Mouse (Mus musculus): ENCODE data around the gene Gm2115.

Gm2115 gene

DNA sequence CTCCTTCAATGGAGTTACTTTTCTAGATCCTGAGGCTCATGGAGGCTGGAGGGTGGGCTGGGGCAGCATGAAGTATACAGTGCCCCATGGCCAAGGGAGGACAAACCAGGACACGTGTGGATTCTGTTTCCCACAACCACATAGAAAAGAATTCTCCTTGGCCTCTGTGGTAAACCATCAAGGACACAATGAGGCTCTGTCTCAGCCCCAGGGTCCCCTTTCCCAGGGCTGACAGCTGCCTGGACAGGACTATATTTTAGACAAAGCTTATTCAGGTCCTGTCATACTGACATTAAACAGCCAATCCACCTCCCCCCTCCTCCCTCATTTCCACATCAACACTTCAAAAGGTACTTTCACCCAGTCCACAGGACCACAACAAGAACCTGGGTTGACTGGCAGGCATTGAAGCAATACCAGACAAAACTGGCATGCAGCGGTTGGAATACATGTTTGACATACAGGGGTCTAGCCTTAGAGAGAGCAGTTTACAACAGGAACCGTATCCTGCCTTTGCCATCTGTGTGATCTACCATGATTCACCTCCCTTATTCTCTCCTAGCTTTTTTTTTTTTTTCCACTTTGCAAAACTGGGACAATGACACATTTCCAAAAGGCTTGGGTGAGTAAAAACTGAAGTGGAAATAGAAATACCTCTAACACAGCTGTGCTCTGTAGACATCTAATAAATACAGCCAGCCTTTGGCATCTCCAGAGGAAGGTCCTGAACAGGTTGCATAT, 57.8 kb downstream of the Gm2115 start:
- no peak for DNase-seq (ENCODE audit: low spot score in 2 of 2)

DNA sequence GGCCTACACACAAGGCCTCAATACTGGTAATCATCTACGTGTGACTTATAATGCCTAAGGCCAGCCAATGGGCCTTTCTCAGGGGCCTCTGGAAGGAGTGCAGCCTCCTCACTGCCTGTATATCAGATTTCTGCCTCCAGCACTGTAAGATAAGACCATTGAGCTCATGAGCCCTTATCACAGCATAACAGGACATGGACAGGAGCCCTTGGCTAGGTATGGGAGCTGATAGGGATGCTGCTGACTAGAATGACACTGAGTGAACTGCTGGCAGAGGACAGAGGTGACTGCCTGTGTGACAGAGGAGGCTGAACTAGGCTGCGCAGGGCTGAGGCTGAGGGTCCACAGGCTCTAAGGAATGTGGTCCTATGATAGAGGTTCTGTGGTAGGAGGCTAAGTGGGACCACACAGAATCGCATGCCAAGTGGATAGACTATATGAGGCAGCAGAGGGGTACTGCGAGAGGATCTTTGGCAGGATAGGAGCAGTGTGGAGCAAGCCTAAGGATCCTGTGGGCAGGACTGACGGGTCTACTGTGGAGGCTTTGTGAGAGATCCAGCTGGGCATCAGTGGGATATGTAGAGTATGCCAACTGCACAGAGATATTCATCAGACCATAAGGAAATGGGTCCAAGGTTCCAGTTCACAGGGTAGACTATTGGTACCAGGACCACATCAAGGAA, 58.5 kb downstream of the Gm2115 start:
- no peak for DNase-seq (ENCODE audit: low spot score in 2 of 2)

DNA sequence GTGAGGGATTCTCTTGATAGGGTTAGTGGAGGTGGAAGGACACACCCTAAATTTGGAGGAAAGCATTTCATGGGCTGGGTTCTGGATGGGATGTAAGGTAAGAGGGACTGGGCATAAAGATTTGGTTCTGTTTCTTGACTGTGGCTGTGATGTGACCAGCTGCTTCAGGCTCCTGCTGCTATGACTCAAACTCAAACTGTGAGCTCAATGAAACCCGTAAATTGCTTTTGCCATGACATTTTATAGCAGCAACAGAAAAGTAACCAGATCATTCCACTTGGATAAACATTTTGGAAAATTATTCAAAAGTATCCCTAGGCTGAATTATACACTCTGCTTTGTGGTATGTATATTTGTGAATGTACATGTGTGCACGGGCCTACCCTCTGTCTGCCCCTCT, 61.9 kb downstream of the Gm2115 start:
- DNase-seq (ENCODE audit: low spot score in 2 of 2): no peak

GRCm38 (mm10) chr7:84591347-84591746, 62.6 kb downstream of the Gm2115 start:
- no peak for DNase-seq (ENCODE audit: low spot score in 2 of 2)

DNA sequence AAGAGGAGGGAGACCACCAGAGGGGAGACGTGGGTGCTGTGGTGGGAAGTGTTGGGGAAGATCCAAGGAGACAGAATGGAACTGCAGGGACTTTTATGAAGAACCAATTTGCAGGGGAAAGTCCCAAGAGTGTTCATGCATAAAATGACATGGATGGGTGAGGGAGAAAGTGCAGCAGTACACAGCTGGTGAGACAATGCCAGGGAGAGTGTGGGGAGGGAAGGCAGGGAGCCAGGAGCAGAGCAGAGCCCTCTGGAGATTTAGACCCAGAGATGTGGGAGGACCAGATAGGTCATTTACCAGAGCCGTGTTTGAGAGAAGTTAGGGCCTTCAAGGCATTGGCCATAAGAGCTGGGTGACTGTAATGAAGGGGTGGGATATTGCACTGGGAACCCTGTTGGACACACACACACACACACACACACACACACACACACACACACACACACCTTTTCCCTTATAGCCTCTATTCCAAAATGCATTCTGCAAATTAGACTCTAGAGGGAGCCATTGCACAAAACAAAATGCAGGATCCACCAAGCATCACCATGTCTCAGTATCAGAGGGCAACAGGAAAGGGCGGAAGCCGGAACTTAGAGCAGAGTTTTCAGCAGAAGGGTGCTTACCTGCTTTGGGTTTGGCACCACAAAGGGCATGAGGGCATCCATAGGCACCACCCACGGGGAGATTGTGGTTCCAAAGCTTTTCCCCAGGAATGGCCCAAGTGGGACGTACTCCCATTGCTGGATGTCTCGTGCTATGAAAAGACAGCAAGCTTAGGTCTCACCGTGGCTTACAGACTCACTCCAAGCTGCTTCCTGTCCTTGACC, 65.5 kb downstream of the Gm2115 start:
- DNase-seq (ENCODE audit: low spot score in 2 of 2): peak in 1 of 2 experiments; percentile 55

DNA sequence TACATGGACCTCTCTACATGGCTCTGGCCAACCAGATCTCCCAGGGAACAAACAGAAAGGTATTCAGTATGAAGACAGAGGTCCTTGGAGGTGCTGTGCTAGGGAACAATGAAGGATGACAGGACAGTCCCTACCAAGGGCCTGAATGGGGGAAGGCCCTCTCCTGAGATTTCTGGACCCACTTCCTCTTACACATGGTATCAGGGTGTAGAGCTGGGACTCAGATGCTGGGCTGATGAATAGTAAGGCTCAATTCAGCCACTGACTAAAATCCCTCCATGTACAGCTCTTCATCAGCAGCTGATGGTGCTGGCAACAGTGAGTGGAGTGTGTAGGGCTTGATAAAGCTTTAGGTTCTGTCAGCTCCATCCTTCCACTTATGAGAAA, 66.2 kb downstream of the Gm2115 start:
- DNase-seq (ENCODE audit: low spot score in 2 of 2): no peak

DNA sequence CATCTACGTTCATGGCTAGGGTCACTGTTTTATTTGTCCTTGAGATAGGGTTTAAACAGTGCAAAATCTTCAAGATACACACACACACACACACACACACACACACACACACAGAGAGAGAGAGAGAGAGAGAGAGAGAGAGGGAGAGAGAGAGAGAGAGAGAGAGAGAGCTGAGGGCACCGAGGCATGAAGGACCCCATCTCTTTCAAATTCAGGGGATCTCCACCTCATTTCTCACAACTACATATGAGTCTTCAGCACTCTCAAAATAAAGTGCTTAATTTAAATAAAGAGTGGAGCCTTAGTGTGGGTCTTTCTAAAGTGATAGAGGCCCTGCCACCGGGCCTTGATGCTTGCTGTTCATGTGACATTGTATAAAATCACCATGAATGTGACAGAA, 67.2 kb downstream of the Gm2115 start:
- DNase-seq (ENCODE audit: low spot score in 2 of 2): no peak

GRCm38 (mm10) chr7:84596633-84597032, 67.9 kb downstream of the Gm2115 start:
- DNase-seq (ENCODE audit: low spot score in 2 of 2): no peak

DNA sequence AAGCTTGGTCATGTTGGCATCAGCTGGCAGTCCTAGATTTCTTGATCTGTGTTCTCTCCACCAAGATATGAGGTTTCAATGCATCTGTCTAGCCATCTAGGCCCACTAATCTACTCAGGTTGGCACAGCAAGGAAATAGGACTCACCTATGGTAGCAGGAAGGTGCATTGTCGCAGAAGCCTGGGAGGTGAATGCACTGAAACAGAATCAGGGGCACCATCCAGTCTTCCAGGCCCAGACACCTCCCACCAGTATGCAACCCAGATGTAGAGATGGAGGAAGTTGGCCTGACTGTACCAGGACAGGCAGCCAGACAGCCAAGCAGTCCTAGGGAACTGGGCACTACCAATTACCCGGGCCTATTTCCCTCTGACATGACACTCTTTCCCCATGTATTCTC, 71.9 kb downstream of the Gm2115 start:
- DNase-seq (ENCODE audit: low spot score in 2 of 2): no peak

DNA sequence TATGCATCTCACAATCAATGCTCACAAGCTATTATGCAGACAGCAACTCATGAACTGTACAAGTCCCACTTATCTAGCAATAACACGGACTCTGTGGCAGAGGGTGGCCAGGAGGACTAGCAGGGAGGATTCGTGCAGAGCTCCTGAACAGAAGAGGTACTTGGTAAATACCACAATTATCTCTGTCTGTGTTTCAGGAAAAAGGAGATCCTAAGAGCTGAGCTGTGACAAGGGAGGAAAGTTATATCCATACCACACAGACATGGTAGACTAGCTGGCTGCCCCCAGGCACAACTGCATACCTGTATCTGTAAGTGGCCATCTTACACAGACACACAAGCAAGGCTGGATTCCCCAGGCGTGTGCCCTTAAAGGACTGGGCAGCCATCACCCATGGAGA, 72.6 kb downstream of the Gm2115 start:
- no peak for DNase-seq (ENCODE audit: low spot score in 2 of 2)

DNA sequence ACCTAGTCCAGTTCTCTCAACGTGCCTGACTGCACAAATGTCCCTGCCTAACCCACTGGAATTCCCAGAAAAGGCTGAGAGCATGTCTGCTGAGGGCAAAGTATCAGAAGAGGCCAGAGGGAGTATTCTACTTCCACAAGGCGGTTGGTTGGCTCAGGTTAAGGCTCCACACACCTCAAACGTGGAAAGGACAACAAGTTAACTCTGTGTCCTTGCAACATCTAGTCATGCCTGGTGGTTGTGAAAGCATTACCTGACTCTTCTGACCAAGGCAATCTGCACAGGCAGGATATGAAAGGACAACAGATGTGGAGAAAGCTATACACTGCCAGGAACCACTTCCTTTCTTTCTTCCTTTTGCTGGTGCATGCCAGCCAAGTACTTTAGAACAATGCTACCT, 75.7 kb downstream of the Gm2115 start:
- DNase-seq (ENCODE audit: low spot score in 2 of 2): no peak

DNA sequence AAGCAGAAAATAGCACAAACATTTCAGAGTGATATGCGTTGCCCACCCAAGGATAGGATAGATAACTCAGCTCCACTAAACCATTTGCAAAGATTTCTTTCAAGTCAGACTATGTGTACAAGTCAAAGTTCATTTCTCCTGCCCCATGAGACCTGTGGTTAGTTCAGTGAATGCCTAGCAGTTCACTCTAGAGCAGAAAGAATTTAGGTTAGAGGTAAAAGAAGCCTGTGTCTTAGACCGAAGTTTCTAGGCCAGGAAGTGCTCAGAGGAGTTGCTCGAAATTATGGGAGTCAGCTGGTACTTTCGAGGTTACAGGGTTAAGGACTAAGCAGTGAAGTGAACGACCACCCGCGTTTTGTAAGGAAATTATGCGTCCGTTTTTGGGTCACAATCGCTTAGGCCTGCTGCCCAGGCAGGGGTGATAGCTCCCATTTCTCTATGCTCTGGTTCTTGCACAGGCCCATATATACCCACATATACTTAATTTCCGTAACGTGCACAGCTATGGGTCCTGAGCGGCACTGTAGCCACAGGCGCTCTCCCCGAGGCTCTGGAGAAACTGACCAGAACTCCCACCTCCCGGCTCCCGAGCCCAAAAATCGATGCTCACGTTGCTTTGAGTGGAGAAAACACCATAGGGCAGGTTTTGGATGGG, 76.4 kb downstream of the Gm2115 start:
- DNase-seq (ENCODE audit: low spot score in 2 of 2): peak in 1 of 2 experiments; percentile 16

DNA sequence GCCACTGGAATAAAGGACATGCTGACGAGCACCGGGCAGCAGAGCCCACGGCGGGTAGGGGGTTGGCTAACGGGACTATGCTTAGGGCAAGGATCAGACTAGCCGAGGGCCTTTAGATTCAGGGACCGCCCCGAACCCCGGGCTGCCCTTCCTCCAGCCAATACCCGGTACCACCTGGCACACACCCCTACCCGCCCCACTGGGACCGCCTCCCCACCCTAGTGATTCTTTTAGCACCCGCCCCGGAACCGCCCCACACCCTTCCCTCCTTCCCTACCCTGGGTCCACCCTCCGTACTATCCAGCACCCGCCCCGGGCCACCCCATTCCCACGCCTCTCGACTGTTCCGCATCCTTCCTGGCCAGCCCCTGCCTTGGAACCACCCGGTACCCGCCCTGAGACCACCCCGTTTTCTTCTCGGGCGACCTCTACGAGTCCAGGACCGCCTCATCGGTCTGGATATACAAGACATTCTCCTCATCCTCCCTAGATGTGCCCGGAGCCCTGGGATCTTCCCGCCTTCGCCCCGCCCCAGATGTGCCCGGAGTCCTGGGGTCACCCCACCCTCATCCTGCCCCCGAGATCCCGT, 77.0 kb downstream of the Gm2115 start:
- DNase-seq (ENCODE audit: low spot score in 2 of 2): peak; percentile 42 to 81

DNA sequence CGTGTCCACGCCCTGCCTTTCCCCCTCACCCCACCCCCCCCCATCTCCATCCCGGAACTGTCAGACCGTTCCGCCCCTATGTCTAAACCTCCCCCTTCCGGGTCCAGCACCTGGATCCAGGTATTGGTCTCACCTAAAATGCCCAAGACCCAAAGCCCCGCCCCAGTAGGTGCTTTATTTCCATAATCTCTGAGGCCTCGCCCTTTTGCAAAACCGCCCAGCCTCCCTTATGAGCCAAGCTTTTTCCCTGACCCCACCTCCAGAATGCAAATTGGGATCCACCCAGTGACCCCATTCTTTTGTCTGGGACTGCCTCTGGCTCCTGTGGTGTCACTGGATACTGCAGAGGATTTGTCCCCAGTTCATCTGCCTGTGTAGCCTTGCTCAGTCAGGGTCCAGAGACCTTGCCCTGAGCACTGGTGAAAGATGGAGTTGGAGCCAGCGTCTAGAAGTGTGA, 77.6 kb downstream of the Gm2115 start, which contains the start of gene Fah:
Gene Fah, minus strand, starts transcription at position 430 of the 457 bp plus-strand sequence.
- DNase-seq (ENCODE audit: low spot score in 2 of 2): peak in 1 of 2 experiments; percentile 39

- no peak for DNase-seq (ENCODE audit: low spot score in 2 of 2)
Observed at GRCm38 (mm10) chr7:84611609-84612008, 82.9 kb downstream of the Gm2115 start.

DNA sequence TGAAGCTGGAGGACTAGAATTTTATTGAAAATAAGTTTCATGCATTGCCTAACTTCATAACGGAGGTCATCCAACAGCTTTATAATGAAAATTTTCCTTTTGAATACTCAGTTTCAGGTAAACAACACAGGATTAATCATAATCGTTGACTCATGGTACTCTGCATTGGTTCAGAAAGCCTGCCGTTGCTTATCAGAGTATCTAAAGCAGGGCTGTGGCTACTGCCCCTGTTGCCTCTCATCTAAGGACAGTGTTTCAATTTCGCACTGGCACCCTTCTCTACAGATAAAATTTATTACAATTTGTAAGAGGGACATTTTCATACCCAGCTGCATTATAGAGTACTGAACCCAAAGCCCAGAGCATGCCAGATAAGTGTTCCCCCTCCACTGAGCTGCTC, 83.7 kb downstream of the Gm2115 start:
- DNase-seq (ENCODE audit: low spot score in 2 of 2): no peak

- DNase-seq (ENCODE audit: low spot score in 2 of 2): no peak
Observed at GRCm38 (mm10) chr7:84618951-84619350, 90.2 kb downstream of the Gm2115 start.

DNA sequence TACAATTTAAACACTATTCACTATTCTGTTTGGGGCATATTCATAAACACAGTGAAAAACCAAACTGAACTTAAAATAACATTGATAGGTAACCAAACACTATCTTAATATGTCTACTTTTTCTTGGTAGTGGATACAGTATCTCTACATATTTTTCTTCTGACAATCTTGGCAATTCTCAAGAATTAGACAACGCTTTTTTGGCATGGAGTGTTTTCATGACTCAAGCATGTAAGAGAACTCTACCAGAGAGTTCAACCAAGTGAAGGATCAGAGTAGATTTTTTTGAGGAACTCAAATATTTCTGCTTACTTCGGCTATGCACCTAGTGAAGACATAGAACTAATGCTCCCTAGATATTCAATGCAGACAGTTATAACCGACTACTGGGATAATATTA, 92.2 kb downstream of the Gm2115 start:
- no peak for DNase-seq (ENCODE audit: low spot score in 2 of 2)

DNA sequence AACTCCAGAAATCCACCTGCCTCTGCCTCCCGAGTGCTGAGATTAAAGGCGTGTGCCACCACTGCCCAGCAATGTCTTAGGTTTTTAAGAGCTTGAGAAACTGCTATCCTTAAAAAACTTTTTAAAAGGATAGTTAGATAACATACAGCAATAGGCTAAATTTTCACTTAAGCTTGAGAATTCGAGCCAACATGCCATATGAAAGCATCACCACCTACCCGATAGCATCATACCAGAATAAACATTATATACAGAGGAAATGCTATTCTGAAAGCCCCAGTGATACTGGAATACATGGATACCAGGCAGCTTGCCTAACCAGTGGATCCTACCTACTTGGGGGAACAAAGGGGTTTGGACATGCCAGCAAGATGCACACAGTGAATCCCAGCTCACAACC, 95.0 kb downstream of the Gm2115 start:
- no peak for DNase-seq (ENCODE audit: low spot score in 2 of 2)

DNA sequence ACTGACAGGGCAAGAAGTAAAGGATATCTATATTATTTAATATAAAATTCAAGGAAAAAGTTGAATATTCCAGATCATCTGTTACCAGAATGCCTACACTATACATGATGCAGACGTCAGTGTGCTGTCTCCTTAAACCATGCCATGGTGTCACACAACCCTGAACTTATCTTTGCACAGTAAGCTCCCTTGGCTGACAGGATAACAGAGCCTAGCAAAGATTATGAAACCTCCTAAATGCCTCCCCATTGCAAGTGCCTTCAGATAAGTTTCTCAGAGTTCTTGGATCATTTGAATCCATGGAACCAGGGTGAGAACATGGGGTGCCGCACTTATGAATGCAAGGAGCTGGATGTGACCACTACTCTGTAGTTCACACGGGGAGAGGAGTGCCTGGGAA, 103.1 kb downstream of the Gm2115 start:
- no peak for DNase-seq (ENCODE audit: low spot score in 2 of 2)

Measured in left cerebral cortex, adult 9 months (tissue).